Comparison of ENCODE assay signal across 8 mouse cellular contexts in the genomic region with DNA sequence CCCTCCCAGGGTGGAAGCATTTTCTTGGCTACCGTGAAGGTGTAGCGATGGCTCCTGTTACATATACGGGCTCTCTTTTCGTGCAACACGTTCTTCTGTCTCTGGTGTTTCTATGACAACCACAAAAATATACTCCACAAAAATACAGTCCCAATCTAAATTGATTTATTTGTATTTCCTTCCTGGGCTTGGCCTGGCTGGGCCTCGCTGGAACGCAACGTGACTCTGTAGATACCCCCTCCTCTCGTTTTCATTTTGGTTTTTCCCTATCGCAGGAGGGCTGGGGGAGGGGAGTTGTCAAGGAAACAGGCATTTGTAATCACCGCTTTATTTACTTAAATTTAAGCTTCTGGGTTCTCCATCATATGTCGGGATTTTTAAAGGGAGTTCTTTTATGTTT. TPM values are rescaled to one million over a fixed set of nuclear protein-coding genes. Genes with fewer than 3 reads are reported as not detected.
A peak's percentile ranks its signal among the peaks of the same experiment; 100 is the strongest.
DNase-seq lines count a peak whose midpoint lies in the region; ATAC-seq lines count a peak whose summit lies in the region.

No protein-coding gene starts in this region.

- H3K4me1 ChIP-seq in heart, embryonic 15.5 days (replicated peaks) = peaks cover 14% of the 10 kb centered on the region
- peaks cover 29% of the 10 kb centered on the region for H3K4me1 ChIP-seq in liver, embryonic 16.5 days (ENCODE audit: control insufficient read depth, low read depth, low read length)

- peak overlapping the region; percentile 88 for H3K27ac ChIP-seq in heart, embryonic 15.5 days
- peak overlapping the region; percentile 93 for H3K27ac ChIP-seq in liver, embryonic 16.5 days (ENCODE audit: low read length)

- DNase-seq in A20 (ENCODE audit: low read depth, low spot score) (peak; percentile 66), ES-CJ7 (ENCODE audit: low read depth, low spot score) (peak; percentile 34)
- DNase-seq in embryo, embryonic 11 days = peak; percentile 86
- DNase-seq in kidney, postnatal 14 days = peak; percentile 59
- peak; percentile 76 for DNase-seq in retina, embryonic 14.5 days (ENCODE audit: low spot score)
- DNase-seq in ovary, postnatal 10 days (ENCODE audit: low spot score) = no peak

- ATAC-seq in heart, embryonic 15.5 days (replicated peaks; ENCODE audit: insufficient number of reproducible peaks, insufficient read depth, low FRiP score, low read depth) = no peak
- 0 out of 2 replicates have a peak, but pooled peaks have one; percentile 5 for ATAC-seq in liver, embryonic 16.5 days (ENCODE audit: low read depth)

- no peaks in the 10 kb centered on the region for H3K36me3 ChIP-seq in heart, embryonic 15.5 days
- peaks cover 8% of the 10 kb centered on the region for H3K36me3 ChIP-seq in liver, embryonic 16.5 days (ENCODE audit: control insufficient read depth, insufficient read depth)

- H3K9ac ChIP-seq in heart, embryonic 15.5 days = peak overlapping the region; percentile 57
- H3K9ac ChIP-seq in liver, embryonic 16.5 days (ENCODE audit: low read depth, low read length) = peak overlapping the region; percentile 93

- no peaks in the 10 kb centered on the region for H3K27me3 ChIP-seq in heart, embryonic 15.5 days
- no peaks in the 10 kb centered on the region for H3K27me3 ChIP-seq in liver, embryonic 16.5 days (ENCODE audit: control insufficient read depth, insufficient read depth, low read depth, low read length)

- H3K9me3 ChIP-seq in heart, embryonic 15.5 days (replicated peaks) = no peaks in the 10 kb centered on the region
- peaks cover 3% of the 10 kb centered on the region; the same call in 1 of the 2 replicates for H3K9me3 ChIP-seq in liver, embryonic 16.5 days (replicated peaks; ENCODE audit: control insufficient read depth, low read length)

- 1% methylated on average over 12 of the region's 12 CpGs for WGBS in heart, embryonic 15.5 days
- WGBS in liver, embryonic 16.5 days (ENCODE audit: insufficient replicate concordance) = under 1% methylated on average over 12 of the region's 12 CpGs

- H3K4me3 ChIP-seq in heart, embryonic 15.5 days = peak overlapping the region; percentile 64
- peak overlapping the region; percentile 81 for H3K4me3 ChIP-seq in liver, embryonic 16.5 days (ENCODE audit: low read depth, low read length)

- peak overlapping the region; percentile 97 for H3K4me2 ChIP-seq in heart, embryonic 15.5 days
- peak overlapping the region; percentile 98 for H3K4me2 ChIP-seq in liver, embryonic 16.5 days (ENCODE audit: low read depth, low read length)

RNA-seq across cellular contexts. Expression of a gene that starts 1.2 kb away (rescaled TPM):
- 13.6 and 19.0 TPM in 2 replicates for polyA plus RNA-seq in heart, embryonic 15.5 days (2015; fragmentation: Nextera tagmentation; extraction: Ambion mirVana)
- polyA plus RNA-seq in liver, embryonic 16.5 days (2015; fragmentation: Nextera tagmentation; extraction: Ambion mirVana) = 27.2 and 27.8 TPM in 2 replicates
